Mouse (Mus musculus): ENCODE measurements around the gene Nphs2. TPM values are rescaled to one million over a fixed set of nuclear protein-coding genes. Genes with fewer than 3 reads are reported as not detected.
"Not testable (repeated sequence)": the region's sequence is repeated elsewhere in the genome, so short reads cannot be mapped to it uniquely, and the experiment has no call there.

Nphs2 gene
- not detected for polyA plus RNA-seq (2017; shearing (Covaris generic))

DNA sequence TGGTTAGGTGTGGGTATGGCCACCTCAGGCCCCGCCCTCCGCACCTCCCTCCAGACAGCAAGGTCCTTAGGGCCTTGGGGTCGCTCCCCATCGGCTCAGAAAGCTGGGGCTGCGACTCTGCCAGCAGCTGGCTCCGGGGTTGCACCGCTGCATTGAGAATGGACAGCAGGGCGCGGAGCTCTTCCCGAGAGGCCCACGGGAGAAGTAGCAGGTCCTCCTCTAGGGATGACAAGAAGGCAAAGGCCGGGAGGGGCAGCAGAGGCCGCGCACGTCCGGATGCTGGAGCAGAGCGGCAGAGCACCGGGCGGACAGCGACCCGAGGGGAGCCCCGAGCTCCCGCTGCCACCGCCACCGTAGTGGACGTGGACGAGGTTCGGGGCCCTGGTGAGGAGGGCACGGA lies at the start of gene Nphs2:
Gene Nphs2 (plus strand): TSS at position 98 of the 400 bp plus-strand sequence.
- no peak for ATAC-seq

DNA sequence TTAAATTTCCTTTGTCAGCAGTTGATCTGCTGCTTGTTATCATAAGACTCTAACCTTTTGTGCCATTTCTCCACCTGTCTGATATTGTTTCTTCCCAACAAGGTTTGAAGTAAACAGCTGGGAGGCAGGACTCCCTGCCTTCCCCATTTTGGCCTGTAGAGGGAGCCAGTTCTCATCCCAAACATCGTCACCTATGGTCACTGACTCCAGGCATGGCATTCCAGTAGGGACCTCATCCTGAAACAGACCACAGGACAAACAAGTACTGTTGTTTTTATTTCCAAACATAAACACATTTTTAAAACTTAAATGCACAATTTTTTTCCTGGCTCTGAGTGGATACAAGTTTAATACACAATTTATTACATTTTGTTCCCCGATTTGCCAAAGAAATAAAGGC lies 47.2 kb upstream of the Nphs2 start:
- no peak for ATAC-seq

DNA sequence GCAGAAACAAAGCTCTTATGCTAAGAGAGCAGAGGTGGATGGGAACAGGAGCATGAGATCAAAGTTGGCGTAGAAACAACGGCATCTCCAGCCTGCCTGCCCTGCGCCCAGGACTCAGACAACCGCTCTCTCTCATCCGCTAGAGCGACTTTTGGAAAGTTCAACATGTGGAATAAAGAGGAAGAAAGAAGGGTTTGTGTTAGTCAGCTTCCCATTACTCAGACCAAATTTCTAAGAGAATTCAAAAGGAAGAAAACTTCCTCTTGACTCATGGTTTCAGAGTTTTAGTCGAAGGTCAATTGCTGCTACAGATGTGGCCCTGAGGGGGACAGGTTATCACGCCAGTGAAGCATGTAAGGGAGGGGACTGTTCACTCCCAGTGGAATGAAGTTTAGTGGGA lies 46.6 kb upstream of the Nphs2 start:
- no peak for ATAC-seq

DNA sequence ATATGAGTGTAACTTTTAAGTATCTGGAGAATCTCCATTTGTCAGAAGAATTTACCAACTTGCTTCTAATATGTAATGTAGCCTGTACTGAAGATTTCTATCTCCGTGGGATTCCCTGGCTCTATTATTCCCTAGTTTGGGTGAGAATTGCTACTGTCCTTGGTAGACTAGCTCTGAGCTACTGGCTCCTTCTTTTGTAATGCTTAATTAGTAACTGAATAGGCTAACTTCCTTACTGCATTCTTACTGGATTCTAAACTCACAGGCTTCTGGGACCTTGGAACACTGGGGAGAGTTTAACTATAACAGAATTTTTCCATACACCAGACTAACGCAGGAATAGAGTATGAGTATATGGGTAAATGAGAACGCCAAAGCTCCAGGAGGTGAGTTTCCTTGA lies 42.0 kb upstream of the Nphs2 start:
- not testable (repeated sequence) for ATAC-seq

DNA sequence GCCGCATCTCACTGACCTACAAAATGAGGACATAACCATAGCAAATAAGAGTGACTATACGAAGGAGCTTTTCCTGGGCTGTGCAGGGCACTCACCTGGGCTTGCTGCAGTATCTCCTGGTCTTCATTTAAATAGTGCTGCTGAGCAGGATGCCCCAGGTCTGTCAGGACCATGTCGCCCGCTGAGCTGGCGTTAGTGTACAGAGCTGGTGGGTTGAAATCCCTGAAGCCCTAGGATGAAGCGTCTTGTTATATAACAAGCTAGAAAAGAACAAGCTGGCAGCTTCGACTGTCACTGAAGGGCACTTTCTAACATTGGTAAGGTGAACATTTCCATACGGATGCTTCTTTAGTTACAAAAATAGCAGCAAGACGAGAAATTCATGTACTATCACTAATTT lies 40.1 kb upstream of the Nphs2 start:
- no peak for ATAC-seq

DNA sequence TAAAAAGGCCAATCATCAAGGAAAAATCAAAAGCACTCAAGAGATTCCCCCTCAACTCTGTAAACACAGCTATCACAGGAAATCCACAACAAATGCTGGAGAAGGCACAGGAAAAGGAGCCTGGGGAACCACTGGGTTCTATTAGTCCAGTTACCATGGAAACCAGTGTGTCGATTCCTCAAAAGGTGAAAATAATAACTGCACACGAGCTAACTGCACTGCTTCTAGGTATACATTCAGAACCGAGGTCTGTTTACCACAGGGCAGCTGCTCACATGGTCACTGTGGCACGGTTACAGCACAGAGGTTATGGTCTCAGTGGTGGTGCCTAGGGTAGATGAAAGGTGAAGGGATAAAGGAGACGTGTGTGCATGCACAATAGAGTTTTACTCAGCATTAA lies 38.9 kb upstream of the Nphs2 start:
- no peak for ATAC-seq

DNA sequence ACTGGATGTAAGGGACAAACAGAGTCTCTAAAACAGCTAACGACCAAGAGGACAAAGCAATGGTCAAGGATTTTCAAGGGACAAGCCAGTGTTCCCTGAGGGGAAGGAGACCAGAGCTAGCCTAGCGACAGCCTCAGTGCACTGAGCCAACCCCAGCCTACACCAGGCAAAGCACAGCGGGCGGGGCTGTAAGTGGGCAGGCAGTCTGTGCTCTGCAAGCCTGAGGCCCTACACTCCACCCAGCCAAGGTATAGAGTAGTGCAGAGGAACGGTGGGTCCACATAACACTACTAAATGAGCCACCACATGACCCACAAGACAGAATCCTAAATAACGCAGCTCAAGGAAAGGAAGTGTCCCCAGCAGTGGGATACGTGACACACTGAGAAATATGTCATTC lies 36.9 kb upstream of the Nphs2 start:
- ATAC-seq, result no peak

DNA sequence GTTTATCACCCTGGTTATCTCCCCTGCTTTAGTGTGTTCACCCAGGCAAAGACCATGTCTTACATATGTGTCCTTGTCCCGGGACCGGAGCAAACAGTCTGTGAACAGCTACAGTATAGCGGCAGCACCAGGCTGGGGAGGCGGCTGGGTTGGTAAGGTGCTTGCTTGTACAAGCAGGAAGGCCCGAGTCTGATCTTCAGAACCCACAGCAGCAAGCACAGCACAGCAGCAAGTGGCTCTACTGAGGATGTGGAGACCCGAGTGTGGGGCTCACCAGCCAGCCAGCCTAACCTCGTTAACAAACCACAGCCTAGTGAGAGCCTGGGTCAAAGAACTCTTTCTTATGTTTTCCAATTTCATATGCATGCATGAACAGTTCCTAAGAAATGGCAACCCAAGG lies 30.4 kb upstream of the Nphs2 start:
- ATAC-seq, result no peak

DNA sequence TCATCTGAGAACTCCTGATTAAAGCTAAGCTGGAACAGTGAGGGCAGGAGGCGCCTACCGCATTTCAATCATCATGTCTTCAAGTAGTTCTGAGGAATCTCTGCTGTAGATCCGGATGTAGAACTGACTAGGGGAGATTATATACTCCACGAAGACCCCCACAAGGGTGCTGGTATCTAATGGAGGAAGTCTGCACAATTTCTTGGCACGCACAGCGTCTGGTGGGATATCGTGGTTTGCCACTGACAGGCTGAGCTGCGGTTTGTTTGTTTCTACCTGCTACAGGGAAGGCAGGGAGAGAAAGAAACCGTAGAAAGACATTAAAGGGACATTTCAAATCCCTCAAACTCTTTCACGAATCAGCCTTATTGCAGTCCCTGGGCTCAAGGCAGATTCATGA lies 26.3 kb upstream of the Nphs2 start:
- ATAC-seq, result no peak

DNA sequence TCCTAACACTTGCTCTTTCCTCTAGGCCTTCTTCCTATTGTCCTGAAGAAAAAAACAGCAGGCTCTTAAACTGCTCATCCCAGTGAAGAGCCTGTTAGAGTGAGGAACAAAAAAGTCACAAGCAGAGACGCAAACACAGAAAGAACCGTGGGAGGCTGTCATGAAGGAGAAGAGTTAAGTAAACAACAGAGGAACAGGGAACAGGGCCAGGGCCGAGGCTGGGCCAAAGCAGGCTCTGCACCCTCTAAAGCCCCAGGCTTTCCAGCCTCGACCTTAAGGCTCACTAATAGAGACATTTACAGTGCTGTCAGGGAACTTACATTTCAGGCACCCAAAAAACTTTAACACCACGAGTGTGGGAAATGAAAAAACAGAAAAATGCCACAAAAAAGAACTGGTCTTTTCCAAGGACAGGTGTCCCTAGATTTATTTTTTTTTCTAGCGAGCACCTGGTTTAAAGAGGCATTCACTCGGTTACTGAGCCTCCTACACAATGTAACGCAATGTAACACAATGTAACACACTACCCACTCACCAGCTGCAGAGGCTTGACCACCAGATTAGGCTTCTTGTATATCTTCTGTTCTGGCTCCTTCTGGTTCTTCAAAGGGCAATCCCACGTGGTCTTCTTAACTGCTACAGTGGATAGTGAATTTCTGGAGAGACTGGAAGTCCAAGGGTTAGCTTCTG lies 25.5 kb upstream of the Nphs2 start:
- ATAC-seq, result no peak

DNA sequence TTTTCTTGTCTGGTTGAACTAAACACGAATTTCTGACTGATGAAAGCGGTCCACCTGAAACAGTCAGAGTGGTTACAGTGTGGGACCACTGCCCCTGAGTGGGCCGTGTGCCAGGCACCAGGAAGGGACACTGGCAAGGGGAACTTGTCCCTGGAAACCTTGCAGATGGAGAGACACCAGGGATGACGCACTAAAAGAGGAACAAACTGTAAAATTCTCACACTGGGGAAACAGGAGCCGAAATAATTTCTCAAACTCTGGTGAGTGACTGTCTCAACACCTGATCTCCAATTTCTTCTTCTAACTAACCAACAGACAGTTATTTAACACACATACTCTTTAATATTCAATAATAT lies 25.0 kb upstream of the Nphs2 start:
- no peak for ATAC-seq

DNA sequence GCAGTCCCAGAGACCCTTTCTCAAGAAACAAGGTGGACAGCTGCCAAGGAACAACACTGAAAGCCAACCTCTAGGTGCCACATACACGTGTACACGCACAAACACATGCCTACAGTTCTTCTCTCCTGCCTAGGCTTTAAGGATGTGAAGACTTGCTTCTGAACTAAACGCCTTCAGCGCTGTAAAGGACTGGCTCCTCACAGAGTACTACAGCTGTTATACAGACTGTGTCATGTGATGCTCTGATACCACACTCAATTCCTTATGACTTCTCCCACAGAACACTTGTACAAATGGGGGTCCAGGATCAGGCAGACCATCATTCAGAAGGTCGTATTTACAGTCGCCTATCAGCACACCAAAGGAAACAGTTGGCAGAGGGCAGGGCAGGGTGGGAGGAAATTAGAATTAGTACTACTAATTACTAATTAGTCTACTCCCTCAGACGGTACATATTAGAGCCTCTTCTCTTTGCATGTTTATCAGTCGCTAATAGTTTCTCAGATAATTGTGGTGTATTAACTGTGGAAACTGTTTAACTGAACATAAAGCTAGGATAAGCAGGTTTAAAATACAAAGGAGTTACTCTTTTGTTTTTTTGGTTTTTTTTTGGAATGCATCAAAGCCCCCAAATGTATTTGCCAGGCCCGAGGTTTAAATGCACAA lies 21.8 kb upstream of the Nphs2 start:
- ATAC-seq, result no peak

DNA sequence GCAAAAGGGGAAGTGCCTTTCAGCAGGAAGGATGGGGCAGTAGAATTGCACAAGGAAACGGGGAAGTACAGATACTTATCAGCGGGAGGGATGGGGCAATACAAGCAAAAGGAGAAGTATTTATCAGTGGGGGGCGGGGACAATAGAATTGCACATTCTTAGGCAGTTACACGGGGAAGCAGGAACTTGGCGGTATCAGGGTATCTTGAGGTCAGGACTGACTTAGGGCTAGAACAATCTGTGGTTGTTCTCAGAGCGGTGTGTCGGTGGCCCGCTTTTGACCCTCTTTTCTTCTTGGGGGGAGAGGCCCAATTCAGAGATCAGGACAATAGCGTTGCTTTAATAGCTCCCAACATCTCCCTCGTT lies 21.3 kb upstream of the Nphs2 start:
- ATAC-seq, result not testable (repeated sequence)

DNA sequence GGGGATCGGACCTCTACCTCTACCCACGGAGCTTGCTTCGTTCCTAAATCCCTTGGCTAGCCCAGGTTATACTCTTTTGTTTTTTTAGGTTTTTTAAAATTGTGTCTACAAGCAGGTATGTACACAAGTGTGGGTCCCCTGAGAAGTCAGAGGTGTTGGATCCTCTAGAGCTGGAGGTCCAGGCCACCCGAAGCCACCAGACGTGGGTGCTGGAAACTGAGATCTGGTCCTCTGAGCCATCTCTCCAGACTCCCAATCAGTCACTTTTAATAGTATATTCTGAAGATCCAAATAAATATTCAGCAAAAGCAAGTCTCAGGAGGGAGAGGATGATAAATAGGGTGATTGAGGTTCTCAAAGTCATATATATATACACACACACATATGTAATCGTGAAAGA lies 20.5 kb upstream of the Nphs2 start:
- ATAC-seq, result no peak

DNA sequence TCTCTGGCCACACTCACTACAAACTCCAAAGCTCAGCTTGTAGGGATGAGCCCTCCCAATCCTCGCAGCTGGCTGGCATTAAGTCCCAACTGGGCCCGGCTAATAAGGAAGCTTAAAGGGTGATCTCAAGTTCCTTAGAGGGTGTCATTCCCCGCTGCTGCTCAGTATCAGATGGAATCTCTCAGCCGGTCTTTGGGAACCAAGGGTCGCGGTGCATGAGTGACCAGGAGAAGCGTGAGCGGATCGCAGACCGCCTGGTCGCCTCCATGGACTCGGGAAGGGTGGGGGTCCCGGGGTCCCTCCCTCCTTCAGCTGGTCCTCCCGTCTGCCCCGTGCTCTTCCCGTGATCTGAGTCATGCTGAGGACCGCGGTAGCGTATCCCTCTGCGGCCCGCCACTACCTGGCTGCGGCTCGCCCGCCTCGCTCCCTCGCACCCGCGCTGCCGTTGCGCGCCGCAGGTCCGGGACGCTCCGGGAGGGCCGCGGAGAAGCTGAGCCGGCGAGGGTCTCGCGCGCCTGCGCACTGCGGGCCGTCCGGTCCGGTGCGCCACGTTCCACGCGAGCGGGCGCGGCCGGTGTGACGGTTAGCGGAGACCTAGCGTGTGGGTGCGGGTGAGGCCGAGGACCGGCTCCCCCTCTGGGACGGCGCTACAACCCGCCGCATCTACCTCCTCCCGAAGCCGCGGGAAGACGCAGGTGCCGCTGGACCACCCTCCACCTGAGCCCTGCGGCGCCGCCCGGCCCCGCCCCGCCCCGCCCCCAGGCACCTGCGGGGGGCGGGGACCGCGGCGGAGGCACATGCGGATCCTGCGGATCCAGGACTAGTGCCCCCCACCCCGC lies 7.4 kb upstream of the Nphs2 start, which contains the start of gene Tdrd5:
Gene Tdrd5 (minus strand): TSS at position 754 of the 839 bp plus-strand sequence.
- no peak for ATAC-seq

DNA sequence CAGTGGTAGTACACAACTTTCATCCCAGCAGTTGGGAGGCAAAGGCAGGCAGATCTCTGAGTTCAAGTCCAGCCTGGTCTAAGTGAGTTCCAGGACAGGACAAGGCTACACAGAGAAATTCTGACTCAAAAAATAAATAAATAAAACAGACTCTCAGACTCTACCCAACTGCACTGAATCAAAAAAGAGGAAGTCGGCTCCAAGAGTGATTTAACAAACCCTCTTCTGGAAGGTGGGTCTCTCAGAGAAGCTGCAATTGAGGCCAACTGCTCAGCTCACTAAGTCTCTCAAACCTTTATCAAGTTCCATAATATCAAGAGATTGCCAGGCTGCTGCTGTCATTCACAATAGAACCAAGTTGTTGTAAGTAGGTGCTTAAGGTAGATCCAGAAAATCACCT lies 1.9 kb upstream of the Nphs2 start:
- no peak for ATAC-seq

DNA sequence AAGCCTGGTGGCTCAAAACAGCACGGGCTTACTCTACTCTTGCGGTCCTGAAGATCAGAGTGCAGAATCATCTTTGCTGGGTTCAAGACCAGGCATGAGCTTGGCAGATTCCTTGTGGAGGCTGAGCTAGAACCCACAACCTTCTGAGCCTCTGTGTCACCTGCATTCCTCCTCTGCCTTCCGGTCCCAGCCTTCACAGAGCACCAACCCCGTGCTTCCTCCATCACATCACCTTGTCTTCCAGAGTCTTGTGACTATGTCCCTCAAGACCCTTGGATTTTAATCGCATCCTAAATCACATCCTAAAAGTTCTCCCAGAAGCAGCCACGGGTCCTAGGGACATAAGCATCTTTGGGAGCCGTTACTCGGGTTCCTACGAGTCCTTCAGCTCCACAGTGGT lies 12.6 kb downstream of the Nphs2 start:
- no peak for ATAC-seq

DNA sequence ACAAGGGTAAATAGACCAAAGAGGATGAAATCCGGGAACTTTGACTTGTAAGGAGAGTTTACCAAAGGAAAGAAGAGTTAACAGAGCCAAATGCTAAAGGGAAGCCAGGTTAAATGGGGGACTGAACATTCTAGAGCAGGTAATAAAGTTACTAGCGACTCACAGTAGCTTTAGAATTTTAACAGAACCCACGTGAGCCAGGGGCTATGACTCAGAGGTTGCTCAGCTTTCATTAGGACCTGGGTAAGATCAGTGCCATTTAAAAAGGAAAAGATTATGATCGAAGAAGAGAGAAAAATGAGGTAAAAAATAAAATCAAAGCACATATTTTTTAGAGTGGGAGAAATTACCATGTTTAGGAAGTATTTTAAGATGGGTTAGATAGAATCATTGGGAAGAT lies 30.3 kb downstream of the Nphs2 start:
- no peak for ATAC-seq

DNA sequence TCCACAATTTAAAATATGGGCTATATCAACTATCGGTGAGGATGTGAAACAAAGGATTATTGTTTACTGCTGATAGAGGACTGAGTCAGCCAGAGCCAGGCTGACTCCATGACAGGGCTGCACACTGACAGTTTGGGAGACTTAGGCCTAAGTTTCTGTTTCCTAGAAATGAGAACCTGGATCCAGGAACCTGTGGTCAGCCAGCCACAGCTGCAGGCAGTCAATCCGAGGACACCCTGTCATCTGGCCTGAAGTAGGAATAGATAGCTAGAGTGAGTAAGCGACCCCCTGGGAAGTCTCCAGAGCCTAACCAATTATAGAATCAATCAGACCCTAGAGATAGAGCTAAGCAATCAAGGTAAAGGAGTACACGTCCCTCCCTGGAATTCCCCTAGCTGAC lies 33.9 kb downstream of the Nphs2 start:
- no peak for ATAC-seq

DNA sequence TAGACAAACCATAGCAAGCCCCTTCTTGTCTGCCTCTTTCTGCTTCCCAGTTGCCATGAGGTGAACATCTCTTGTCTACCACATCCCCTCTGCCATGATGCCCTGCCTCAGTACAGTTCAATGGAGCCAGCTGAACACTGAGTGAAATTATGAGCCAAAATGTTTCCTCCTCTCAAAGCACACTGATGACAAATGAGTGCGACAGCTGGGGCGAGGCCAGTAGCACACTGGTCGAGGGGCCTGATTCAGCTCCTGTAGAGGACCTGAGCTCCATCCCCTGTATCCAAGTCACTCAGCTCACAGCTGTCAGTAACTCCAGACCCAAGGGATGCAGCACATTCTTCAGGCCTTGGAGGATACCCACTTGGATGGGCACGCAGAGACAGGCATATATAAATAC lies 35.1 kb downstream of the Nphs2 start:
- no peak for ATAC-seq

DNA sequence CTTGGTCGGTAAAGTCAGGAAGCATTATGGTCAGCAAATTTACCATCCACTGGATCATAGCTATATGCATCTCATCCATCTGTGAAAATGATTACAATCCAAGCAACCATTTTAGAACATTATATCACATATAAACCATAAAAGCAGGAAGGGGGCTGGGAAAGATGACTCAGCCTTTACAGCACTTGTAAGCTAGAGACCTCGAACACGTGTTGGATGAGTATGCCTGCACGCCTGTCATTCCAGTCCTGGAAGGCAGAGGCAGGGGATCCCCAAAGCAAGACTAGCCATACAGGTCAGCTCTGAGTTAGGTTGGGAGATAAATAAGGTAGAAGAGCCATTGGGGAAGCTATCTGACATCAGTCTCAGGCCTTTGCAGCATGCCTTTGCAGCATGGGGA lies 38.5 kb downstream of the Nphs2 start:
- ATAC-seq, result no peak

DNA sequence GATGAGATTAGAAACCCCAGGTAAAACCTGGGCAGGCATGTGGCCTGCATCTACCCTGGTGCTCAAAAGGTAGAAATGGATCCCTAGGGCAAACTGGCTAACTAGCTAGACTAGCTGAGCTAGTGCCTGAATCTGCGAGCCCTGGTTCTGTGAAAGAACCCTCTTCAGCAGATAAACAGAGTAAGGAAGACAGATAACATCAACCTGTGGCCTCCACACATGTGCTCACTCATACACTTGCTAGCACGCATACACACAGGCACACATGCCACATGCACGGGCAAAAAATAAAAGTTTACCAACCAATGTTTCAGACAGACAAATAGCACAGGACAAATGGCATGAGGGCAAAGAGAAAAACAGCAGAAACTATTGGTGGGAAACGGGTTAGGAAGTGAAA lies 39.9 kb downstream of the Nphs2 start:
- no peak for ATAC-seq

DNA sequence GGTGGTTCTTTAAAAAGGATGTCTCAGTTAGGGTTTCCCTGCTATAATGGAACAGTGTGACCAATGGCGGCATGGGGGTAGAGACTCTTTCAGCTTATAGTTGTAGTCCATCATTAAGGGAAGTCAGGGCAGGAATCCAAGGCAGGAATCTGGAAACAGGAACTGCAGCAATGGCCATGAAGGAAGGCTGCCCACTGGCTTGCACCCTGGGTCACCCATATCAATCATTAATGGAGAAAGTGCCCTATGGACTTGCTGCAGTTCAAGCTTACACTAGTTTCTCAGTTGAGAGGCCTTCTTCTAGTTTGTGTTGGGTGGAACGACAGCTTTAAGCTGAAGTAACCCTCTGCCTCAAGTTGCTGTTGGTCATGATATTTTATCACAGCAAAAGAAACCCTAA lies 41.9 kb downstream of the Nphs2 start:
- no peak for ATAC-seq

DNA sequence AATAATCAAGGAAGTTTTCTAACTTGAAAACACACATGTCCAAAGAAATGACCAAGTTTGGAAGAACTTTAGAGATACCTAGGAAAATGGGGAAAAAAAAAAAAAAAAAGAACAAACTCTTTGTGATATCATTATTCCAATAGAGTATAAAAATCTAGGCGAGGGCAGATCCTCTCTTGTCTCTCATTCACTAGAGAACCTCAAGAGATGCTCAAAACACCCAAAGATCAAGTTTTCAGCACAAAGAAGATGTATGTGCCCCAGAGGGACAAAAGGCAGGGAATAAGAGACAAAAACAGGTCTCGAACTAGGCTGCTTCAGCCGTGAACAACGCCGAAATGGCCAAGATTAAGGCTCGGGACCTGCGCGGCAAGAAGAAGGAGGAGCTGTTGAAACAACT lies 55.2 kb downstream of the Nphs2 start, which contains the start of gene Gm2000:
Gene Gm2000 (plus strand): TSS at position 301 of the 400 bp plus-strand sequence.
- ATAC-seq, result no peak

Data from activated CD4-positive, CD25-positive, alpha-beta regulatory T cell, adult 4 months (primary cell).